Mouse (Mus musculus) midbrain, postnatal 0 days (tissue): ENCODE measurements at regions not wholly inside any gene's neighbourhood (a gene's known extent, or its start where the extent isn't known, plus 50 kb on each side); places are given as distances from the start of the nearest gene placed in this dataset.
A peak's percentile ranks its signal among the peaks of the same experiment; 100 is the strongest.

Source experiments
- ATAC-seq: fragments of 200-750 bp; cut with Nextera tagmentation; 2 replicates; pipeline ENCODE4 v1.8.0; 2017; ENCODE audit warnings: moderate number of reproducible peaks, mild to moderate bottlenecking, moderate TSS enrichment, moderate library complexity; ENCODE audit not compliant: low FRiP score
- DNase-seq: peaks from one replicate; pipeline ENCODE4 v3.0.0-alpha.2; 2015; ENCODE audit warnings: low spot score
- H3K27ac ChIP-seq: fragments of 300-500 bp; sonication (generic); 2 replicates; pipeline ENCODE4 v1.5.1; 2014; ENCODE audit warnings: low read depth, mild to moderate bottlenecking, low read length, mixed read lengths
- H3K27me3 ChIP-seq: fragments of 300-500 bp; sonication (generic); 2 replicates; pipeline ENCODE4 v1.6.1; 2014; ENCODE audit warnings: low read length, control low read depth, mixed read lengths; ENCODE audit not compliant: insufficient read depth
- H3K36me3 ChIP-seq: fragments of 300-500 bp; sonication (generic); 2 replicates; pipeline ENCODE4 v1.6.1; 2014; ENCODE audit warnings: low read length, control low read depth, mixed read lengths; ENCODE audit not compliant: insufficient read depth
- H3K4me1 ChIP-seq: fragments of 300-500 bp; sonication (generic); 2 replicates; pipeline ENCODE4 v1.6.1; 2014; ENCODE audit warnings: mild to moderate bottlenecking, control low read depth, antibody characterized with exemption, low read length, mixed read lengths; ENCODE audit not compliant: insufficient read depth
- H3K4me2 ChIP-seq: fragments of 300-500 bp; sonication (generic); 2 replicates; pipeline ENCODE4 v1.6.1; 2014; ENCODE audit warnings: low read depth, mild to moderate bottlenecking, low read length, mixed read lengths; ENCODE audit not compliant: poor library complexity, severe bottlenecking
- H3K4me3 ChIP-seq: fragments of 300-500 bp; sonication (generic); 2 replicates; pipeline ENCODE4 v1.5.1; 2014; ENCODE audit warnings: low read depth, mild to moderate bottlenecking, low read length, moderate library complexity
- H3K9ac ChIP-seq: fragments of 300-500 bp; sonication (generic); replicated peaks from 2 replicates; pipeline ENCODE4 v1.6.1; 2014; ENCODE audit warnings: mild to moderate bottlenecking, low read length, moderate library complexity, mixed read lengths; ENCODE audit not compliant: poor library complexity, severe bottlenecking
- H3K9me3 ChIP-seq: fragments of 300-500 bp; sonication (generic); 2 replicates; pipeline ENCODE4 v1.6.1; 2016; ENCODE audit warnings: low read length, control low read depth
- CTCF ChIP-seq: IDR thresholded peaks from 2 replicates; pipeline ENCODE4 v1.5.1; 2016; ENCODE audit warnings: antibody characterized with exemption, mild to moderate bottlenecking
- WGBS: fragments of 180-500 bp; shearing (Covaris S2); extraction: QIAGEN DNeasy Blood & Tissue Kit; methylation state at CpG from one replicate; pipeline ENCODE4 v1.1.7; 2014; 5-methylcytosine and 5-hydroxymethylcytosine counted together

DNA sequence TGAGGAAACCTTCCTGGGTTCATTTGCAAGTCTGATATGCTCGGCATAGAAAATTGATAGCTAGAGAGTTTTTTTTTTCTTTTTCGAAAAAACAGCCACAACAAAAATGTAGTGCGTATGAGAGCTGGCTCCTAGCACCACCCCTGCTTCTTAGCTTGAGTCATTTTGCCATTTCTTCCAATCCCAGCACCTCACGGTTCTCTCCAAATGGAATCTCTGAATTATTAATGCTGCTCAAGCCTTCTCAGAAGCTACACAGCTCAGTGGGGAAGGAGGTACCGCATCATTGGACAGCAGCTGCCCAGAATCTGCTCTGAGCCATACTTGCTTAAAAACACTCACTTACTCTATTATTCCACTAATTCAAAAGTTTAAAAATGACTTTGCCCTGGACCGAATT lies 393.6 kb downstream of the Plekhb2 start:
- ATAC-seq (peak; percentile 86), DNase-seq (peak; percentile 44)
- Histone ChIP-seq H3K27me3 (no peaks in the 10 kb centered on the region), H3K9me3 (no peaks in the 10 kb centered on the region), H3K36me3 (no peaks in the 10 kb centered on the region), H3K4me1 (no peaks in the 10 kb centered on the region), H3K27ac (peak overlapping the region; percentile 62), H3K9ac (0 out of 2 replicates have a peak overlapping the region, but pooled peaks have one; percentile 13), H3K4me3 (no peak overlapping the region), H3K4me2 (peak overlapping the region; percentile 20)
- no peak for TF ChIP-seq CTCF
- 23% methylated on average over 6 of the region's 6 CpGs for WGBS

DNA sequence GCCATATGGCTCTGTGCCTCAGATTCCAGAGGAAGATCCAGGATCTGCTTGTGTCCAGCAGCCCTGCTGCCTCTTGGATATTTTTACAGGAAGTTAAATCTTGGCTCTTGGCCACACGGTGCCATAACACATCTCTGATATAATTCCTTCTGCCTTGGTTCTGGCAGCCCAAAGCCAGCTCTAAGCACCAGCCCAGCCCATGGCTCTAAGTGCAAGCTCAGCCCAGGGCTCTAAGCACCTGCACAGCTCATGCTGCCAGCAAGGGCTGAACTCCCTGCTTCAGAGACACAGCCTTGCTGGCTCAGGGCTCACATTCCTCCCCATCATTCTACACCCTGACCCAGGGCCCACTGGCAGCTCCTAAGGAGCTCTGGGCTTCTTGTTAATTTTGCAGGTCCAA lies 415.3 kb downstream of the Plekhb2 start:
- Histone ChIP-seq H3K9ac (no peak overlapping the region), H3K27ac (no peak overlapping the region; the same call in 1 of the 2 replicates), H3K9me3 (no peaks in the 10 kb centered on the region), H3K4me3 (no peak overlapping the region), H3K36me3 (no peaks in the 10 kb centered on the region), H3K27me3 (no peaks in the 10 kb centered on the region), H3K4me1 (no peaks in the 10 kb centered on the region), H3K4me2 (no peak overlapping the region)
- DNase-seq (peak; percentile 47), ATAC-seq (no peak)
- WGBS: 100% methylated on average over 1 of the region's 1 CpGs
- no peak for TF ChIP-seq CTCF

DNA sequence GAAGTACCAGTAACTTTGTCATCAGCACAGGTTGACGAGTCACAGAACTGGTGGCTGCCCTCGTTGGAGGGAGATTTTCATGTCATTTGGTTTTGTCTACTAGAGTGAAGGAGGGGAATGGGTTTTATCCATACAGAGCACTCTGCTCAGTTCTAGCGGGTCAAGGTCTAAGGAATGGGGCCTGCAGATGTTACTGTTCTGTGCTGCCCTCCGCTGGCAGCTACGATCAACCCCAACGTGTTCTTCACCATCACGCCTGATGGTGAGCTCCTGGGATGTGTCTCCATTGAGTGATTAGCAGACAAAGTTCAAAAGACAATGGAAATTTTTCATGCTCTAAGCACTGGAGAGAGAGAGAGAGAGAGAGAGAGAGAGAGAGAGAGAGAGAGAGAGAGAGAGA lies 416.9 kb downstream of the Plekhb2 start:
- H3K27ac ChIP-seq: no peak overlapping the region
- no peaks in the 10 kb centered on the region for H3K4me1 ChIP-seq
- ATAC-seq: no peak
- H3K9ac ChIP-seq: no peak overlapping the region
- no peaks in the 10 kb centered on the region for H3K36me3 ChIP-seq
- DNase-seq: peak; percentile 26
- no peaks in the 10 kb centered on the region for H3K9me3 ChIP-seq
- peak; percentile 51 for TF ChIP-seq CTCF
- H3K4me2 ChIP-seq: no peak overlapping the region
- no peaks in the 10 kb centered on the region for H3K27me3 ChIP-seq
- H3K4me3 ChIP-seq: no peak overlapping the region
- 59% methylated on average over 7 of the region's 7 CpGs for WGBS

DNA sequence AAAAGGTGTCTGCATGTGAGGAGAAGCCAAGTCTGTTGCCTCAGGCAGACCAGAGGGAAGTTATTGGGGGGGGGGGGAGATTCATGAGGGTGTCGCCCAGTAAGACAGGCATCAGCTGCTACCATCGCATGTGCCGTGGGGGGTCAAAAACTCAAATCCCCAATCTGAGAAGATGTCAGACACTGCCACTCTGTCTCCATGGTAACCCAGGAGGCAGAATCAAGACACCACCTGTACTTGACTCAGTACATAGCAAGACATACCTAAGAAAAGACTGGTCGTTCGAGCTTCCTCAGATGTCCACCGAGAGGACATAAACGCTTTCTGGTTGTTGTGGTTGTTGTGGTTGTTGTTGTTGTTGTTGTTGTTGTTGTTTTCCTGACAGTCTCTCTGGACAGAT lies 418.1 kb downstream of the Plekhb2 start:
- 53% methylated on average over 7 of the region's 7 CpGs for WGBS
- no peak overlapping the region for H3K27ac ChIP-seq

DNA sequence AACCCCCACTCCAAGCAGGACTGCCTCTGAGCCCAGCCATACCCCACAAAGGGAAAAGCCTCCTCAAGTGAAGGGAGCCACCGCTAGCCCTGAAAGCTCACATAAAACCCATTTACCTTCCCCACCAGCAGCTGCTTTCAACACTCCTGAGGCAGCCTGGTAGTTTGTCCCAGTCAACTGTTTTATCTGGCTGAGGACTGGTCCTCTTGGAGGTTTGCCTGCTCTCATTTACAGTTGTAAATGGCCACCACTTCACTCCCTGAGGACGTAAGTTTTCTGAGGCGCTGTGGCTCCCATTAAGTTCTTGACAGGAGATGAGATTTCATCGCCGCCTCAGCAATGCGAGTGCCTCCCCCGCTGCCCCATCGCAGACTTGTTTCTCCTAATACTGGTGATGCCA lies 425.2 kb downstream of the Plekhb2 start:
- Histone ChIP-seq H3K36me3 (no peaks in the 10 kb centered on the region), H3K4me1 (no peaks in the 10 kb centered on the region), H3K9ac (no peak overlapping the region), H3K4me3 (no peak overlapping the region), H3K27me3 (no peaks in the 10 kb centered on the region), H3K27ac (no peak overlapping the region), H3K9me3 (no peaks in the 10 kb centered on the region), H3K4me2 (no peak overlapping the region)
- TF ChIP-seq CTCF: no peak
- whole genome bisulfite sequencing: 96% methylated on average over 8 of the region's 8 CpGs
- ATAC-seq: no peak
- no peak for DNase-seq

More for the DNA sequence above, 418.1 kb downstream of the Plekhb2 start:
- no peaks in the 10 kb centered on the region for H3K9me3 ChIP-seq
- no peaks in the 10 kb centered on the region for H3K36me3 ChIP-seq
- no peak overlapping the region for H3K4me2 ChIP-seq
- no peaks in the 10 kb centered on the region for H3K27me3 ChIP-seq
- no peak overlapping the region for H3K4me3 ChIP-seq
- DNase-seq (no peak), ATAC-seq (peak; percentile 58)
- H3K4me1 ChIP-seq: no peaks in the 10 kb centered on the region
- no peak for TF ChIP-seq CTCF
- H3K9ac ChIP-seq: no peak overlapping the region
